Mouse (Mus musculus) lung, adult 10 weeks (tissue): ENCODE results near the gene Bdkrb2. TPM values are rescaled to one million over a fixed set of nuclear protein-coding genes. Genes with fewer than 3 reads are reported as not detected.

ENCODE experiments used
- polyA plus RNA-seq: library from polyadenylated mRNA; stranded (reverse); fragments of 350-450 nt; fragmentation: Illumina TruSeq; extraction: RNeasy Lipid Tissue Mini Kit (QIAGEN cat#74804); gene quantifications from one replicate; pipeline ENCODE4 v1.2.3, GENCODE M21; 2014; ENCODE audit warnings: low read depth, low replicate concordance; ENCODE audit not compliant: insufficient read depth

Gene Bdkrb2
- 2.7 TPM for polyA plus RNA-seq

DNA sequence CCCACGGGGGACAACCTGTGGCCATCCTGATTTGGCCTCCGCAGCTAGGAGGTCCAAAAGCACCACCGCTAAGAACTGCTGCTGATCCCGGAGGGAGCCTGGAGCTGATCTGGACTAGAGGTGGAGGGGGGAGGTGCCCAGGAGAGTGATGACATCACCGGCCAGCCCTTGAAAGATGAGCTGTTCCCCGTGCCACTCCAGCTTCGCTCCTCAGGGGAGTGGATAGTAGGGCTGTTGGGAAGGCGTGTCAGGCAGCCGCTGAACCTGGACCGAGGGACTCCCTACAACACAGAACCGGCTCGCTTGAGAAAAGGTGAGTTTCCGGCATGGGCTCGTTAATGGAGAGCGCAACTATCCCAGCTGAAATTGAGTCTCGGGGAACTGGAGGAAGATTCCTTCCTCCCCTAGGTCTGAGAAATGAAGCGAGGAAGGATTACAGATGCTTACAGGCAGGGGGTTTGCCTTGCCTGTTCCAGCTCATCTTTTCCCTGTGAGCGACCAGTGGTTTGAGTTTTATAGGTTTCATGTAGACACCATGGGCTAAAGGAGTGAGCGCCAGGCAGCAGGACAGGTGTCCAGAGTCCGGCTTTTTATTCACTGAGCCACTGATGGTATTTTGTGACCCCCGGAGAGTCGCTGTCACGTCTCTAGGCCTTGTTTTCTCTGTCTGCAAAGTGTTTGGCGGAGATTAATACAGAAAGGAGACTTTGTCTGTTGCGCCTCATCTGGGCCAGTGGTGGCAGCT lies at the start of gene Bdkrb2:
Bdkrb2 (plus strand) TSS at position 291 of the 745 bp plus-strand sequence.

DNA sequence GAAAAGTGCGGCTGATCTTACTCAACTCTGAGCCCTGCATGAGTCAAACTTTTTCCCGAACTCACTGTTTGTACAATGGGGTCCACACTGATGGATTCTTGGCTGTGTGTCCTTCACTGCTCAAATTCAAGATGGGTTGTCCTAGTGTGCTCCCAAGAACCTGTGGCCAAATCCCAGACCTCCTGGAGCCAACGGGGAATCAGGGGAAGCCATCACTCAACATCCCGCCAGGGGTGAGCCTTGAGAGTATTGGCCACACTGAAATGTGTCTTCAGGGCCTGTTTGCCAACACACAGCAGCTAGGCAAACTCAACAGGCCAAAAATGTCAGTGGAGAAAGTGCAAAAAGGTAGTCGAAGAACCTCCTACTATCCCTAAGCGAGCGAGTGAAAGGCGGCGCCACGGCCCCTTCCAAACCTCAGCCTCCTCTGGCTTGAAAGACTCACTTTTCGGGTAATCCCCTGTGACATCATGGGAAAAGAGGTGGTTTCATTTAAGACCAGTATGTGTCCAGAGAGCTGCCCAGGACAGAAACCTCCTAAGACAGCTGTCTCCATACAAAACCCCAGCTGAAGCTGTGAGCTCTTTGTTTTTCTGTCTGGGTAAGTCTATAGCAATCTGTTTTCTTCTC lies 39.7 kb downstream of the Bdkrb2 start, which contains the start of gene Bdkrb1:
Bdkrb1 (plus strand) TSS at position 505 of the 630 bp plus-strand sequence.

Other genes starting within 250 kb of the Bdkrb2 start
- not detected for gene Tunar, start 229.4 kb upstream of the Bdkrb2 start, polyA plus RNA-seq
- 2.5 TPM for gene D430019H16Rik, start 109.4 kb upstream of the Bdkrb2 start, polyA plus RNA-seq
- 2.4 TPM for gene Bdkrb1, start 39.9 kb downstream of the Bdkrb2 start, polyA plus RNA-seq
- 14.2 TPM for gene Gskip, start 121.6 kb downstream of the Bdkrb2 start, polyA plus RNA-seq
- 11.1 TPM for gene Atg2b, start 122.0 kb downstream of the Bdkrb2 start, polyA plus RNA-seq
- 10.3 TPM for gene Ak7, start 142.8 kb downstream of the Bdkrb2 start, polyA plus RNA-seq
- gene Papola, start 221.5 kb downstream of the Bdkrb2 start, polyA plus RNA-seq, result 56.7 TPM